5 mouse cellular contexts compared by ENCODE assay signal in the genomic region with DNA sequence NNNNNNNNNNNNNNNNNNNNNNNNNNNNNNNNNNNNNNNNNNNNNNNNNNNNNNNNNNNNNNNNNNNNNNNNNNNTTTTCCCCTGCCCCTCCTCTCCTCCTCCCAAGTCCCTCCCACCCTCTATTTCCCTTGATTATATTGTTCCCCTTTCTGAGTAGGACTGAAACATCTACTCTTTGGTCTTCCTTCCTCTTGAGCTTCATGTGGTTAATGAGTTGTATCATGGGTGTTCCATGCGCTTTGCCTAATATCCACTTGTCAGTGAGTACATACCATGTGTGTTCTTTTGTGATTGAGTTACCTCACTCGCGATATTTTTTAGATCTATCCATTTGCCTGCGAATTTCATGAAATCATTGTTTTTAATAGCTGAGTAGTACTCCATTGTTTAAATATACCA. TPM values are rescaled to one million over a fixed set of nuclear protein-coding genes. Genes with fewer than 3 reads are reported as not detected.
DNase-seq lines count a peak whose midpoint lies in the region; ATAC-seq and TF ChIP-seq lines count a peak whose summit lies in the region.
"Not testable (repeated sequence)": the region's sequence is repeated elsewhere in the genome, so short reads cannot be mapped to it uniquely, and the experiment has no call there.

No protein-coding gene starts in this region.

- not testable (repeated sequence) for H3K27me3 ChIP-seq in MEL (ENCODE audit: control insufficient read depth in 1 of 2, insufficient read depth in 2 of 2, low read length in 2 of 2)

- DNase-seq in MEL (ENCODE audit: low read depth, low spot score), result peak; percentile 43
- peak; percentile 71 for DNase-seq in MEL-GATA-1-ER (ENCODE audit: extremely low read depth, low read depth)

- not testable (repeated sequence) for H3K9me3 ChIP-seq in MEL (replicated peaks; ENCODE audit: insufficient read depth, low read length)

- not testable (repeated sequence) for H3K4me1 ChIP-seq in MEL (ENCODE audit: control insufficient read depth in 1 of 2, insufficient read depth in 2 of 2, low read length in 2 of 2)

- not testable (repeated sequence) for H3K79me2 ChIP-seq in MEL (ENCODE audit: control insufficient read depth, insufficient read depth, low read length, poor library complexity)

- not testable (repeated sequence) for TF ChIP-seq CTCF in MEL (IDR thresholded peaks at IDR 0.05 in 2 of 3, conservative IDR thresholded peaks at IDR 0.05 in 1 of 3; ENCODE audit: control insufficient read depth in 1 of 3, insufficient read depth in 1 of 3, low read depth in 2 of 3, low read length in 3 of 3, poor library complexity in 1 of 3, severe bottlenecking in 1 of 3)

- not testable (repeated sequence) for H3K27ac ChIP-seq in MEL (ENCODE audit: control insufficient read depth, low read depth, low read length)

- peak; percentile 62 for ATAC-seq in common myeloid progenitor, adult 5-6 weeks (replicated peaks; ENCODE audit: low read depth, poor library complexity, severe bottlenecking)
- peak; percentile 70 for ATAC-seq in granulocyte monocyte progenitor cell, adult 5-6 weeks (replicated peaks; ENCODE audit: poor library complexity, severe bottlenecking)
- ATAC-seq in megakaryocyte progenitor cell, adult 5-6 weeks (replicated peaks; ENCODE audit: poor library complexity), result peak; percentile 57

- not testable (repeated sequence) for H3K9ac ChIP-seq in MEL (ENCODE audit: control insufficient read depth, low read depth, low read length, poor library complexity, severe bottlenecking)

- TF ChIP-seq EP300 in MEL (IDR thresholded peaks at IDR 0.05; ENCODE audit: low read depth in 1 of 2, low read length in 2 of 2), result not testable (repeated sequence)

- TF ChIP-seq POLR2A in MEL (IDR thresholded peaks at IDR 0.05; ENCODE audit: control insufficient read depth in 1 of 2, insufficient read depth in 1 of 2, low read depth in 1 of 2, low read length in 2 of 2, poor library complexity in 1 of 2), result not testable (repeated sequence)

- H3K36me3 ChIP-seq in MEL (ENCODE audit: control insufficient read depth in 1 of 2, insufficient read depth in 2 of 2, low read length in 2 of 2), result not testable (repeated sequence)

- TF ChIP-seq RAD21 in MEL (IDR thresholded peaks at IDR 0.05; ENCODE audit: low read depth, low read length), result not testable (repeated sequence)

- H3K4me3 ChIP-seq in MEL (ENCODE audit: control insufficient read depth in 1 of 2, insufficient read depth in 1 of 2, low read depth in 2 of 2, low read length in 2 of 2), result not testable (repeated sequence)

RNA-seq across cellular contexts. Expression of a gene that starts 13.9 kb away (rescaled TPM):
- 7.7 and 7.9 TPM in 2 replicates for total RNA-seq in MEL (2012; rRNA removed)
- polyA plus RNA-seq in MEL (2012; ENCODE audit: insufficient read depth in 1 of 2, insufficient read length in 2 of 2, low read depth in 1 of 2, low replicate concordance in 2 of 2, missing spikeins in 1 of 2), result 10 to 100 TPM in 1 of 2 experiments, not detected in 1; 12.0 TPM
- 11.1 and 12.0 TPM in 2 replicates for total RNA-seq in common myeloid progenitor, adult 5-6 weeks (2017)
- 4.1 and 7.3 TPM in 2 replicates for total RNA-seq in granulocyte monocyte progenitor cell, adult 5-6 weeks (2014; fragmentation: Nextera tagmentation)
- total RNA-seq in granulocyte monocyte progenitor cell, adult 5-6 weeks (2017), result 5.8 and 10.1 TPM in 2 replicates
- 3.9 and 5.6 TPM in 2 replicates for total RNA-seq in megakaryocyte progenitor cell, adult 5-6 weeks (2015)
- total RNA-seq in megakaryocyte progenitor cell, adult 5-6 weeks (2017), result 4.1 and 9.5 TPM in 2 replicates

RNA-seq across cellular contexts. Expression of a gene that starts 49.1 kb away (rescaled TPM):
- total RNA-seq in MEL (2012; rRNA removed), result 110 and 127 TPM in 2 replicates
- 100 to 1,000 TPM in 1 of 2 experiments, not detected in 1; 181 TPM for polyA plus RNA-seq in MEL (2012; ENCODE audit: insufficient read depth in 1 of 2, insufficient read length in 2 of 2, low read depth in 1 of 2, low replicate concordance in 2 of 2, missing spikeins in 1 of 2)
- total RNA-seq in common myeloid progenitor, adult 5-6 weeks (2017), result 362 and 365 TPM in 2 replicates
- 66.0 and 79.2 TPM in 2 replicates for total RNA-seq in granulocyte monocyte progenitor cell, adult 5-6 weeks (2014; fragmentation: Nextera tagmentation)
- total RNA-seq in granulocyte monocyte progenitor cell, adult 5-6 weeks (2017), result 129 and 138 TPM in 2 replicates
- total RNA-seq in megakaryocyte progenitor cell, adult 5-6 weeks (2015), result 92.2 and 113 TPM in 2 replicates
- 137 and 192 TPM in 2 replicates for total RNA-seq in megakaryocyte progenitor cell, adult 5-6 weeks (2017)
